Mouse (Mus musculus) thymus, postnatal 10 days (tissue): ENCODE data around the gene Gm8914.
"Not testable (repeated sequence)": the region's sequence is repeated elsewhere in the genome, so short reads cannot be mapped to it uniquely, and the experiment has no call there.

ENCODE experiments used
- DNase-seq, 2 experiments: peaks; one replicate each; pipeline ENCODE4 v3.0.0; 2021; ENCODE audit warnings: low spot score in 2 of 2

The Gm8914 gene

GRCm38 (mm10) chrX:91479826-91480225 lies at the start of gene Gm8914:
TSS of gene Gm8914 (plus strand) at chrX:91480126.
- DNase-seq = not testable (repeated sequence)
